Mouse (Mus musculus): ENCODE measurements around the gene Kif13a. TPM values are rescaled to one million over a fixed set of nuclear protein-coding genes. Genes with fewer than 3 reads are reported as not detected.

The Kif13a gene
- polyA plus RNA-seq, 1 experiment from 2014 or later = 7.6 TPM

DNA sequence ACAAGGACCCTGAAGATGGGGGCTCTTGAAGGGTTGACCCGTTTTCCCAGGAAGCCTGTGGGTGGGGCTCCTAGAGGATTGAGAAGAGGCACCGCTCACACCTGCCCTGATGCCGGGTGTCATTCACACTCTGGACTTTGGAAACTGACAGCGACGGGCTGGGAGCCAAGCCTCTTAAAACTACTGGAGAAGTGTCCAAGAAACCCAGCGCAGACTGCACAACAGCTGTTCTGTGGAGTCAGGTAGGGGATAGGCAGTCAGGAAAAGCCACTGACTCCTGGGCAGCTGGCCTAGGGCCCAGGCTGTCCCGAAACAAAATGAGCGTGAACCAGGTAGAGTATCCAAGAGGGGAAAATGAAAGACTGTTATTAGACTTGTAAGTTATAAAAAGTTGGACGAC lies 111.3 kb downstream of the Kif13a start:
- peaks cover 3% of the 10 kb centered on the region; the same call in 1 of the 2 replicates for H3K4me1 ChIP-seq (ENCODE audit: control insufficient read depth, insufficient read depth, low read length)
- 65% methylated on average over 9 of the region's 9 CpGs for WGBS
- H3K4me2 ChIP-seq (ENCODE audit: low read depth, low read length) = no peak overlapping the region
- 0 out of 2 replicates have a peak, but pooled peaks cover 1% of the 10 kb centered on the region for H3K36me3 ChIP-seq (ENCODE audit: control insufficient read depth, insufficient read depth, low read length)
- H3K9me3 ChIP-seq (ENCODE audit: control insufficient read depth, low read length) = no peaks in the 10 kb centered on the region
- H3K27me3 ChIP-seq (replicated peaks; ENCODE audit: control insufficient read depth, insufficient read depth, low read length) = no peaks in the 10 kb centered on the region
- no peak overlapping the region for H3K27ac ChIP-seq (ENCODE audit: low read length)
- no peak overlapping the region for H3K9ac ChIP-seq (ENCODE audit: low read depth, low read length)
- no peak for ATAC-seq
- no peak overlapping the region for H3K4me3 ChIP-seq (ENCODE audit: low read length)

GRCm38 (mm10) chr13:46812648-46813184 lies 117.0 kb downstream of the Kif13a start:
- Histone ChIP-seq H3K4me1 (ENCODE audit: control insufficient read depth, insufficient read depth, low read length) (no peaks in the 10 kb centered on the region), H3K9me3 (ENCODE audit: control insufficient read depth, low read length) (no peaks in the 10 kb centered on the region), H3K27me3 (replicated peaks; ENCODE audit: control insufficient read depth, insufficient read depth, low read length) (no peaks in the 10 kb centered on the region), H3K36me3 (ENCODE audit: control insufficient read depth, insufficient read depth, low read length) (peaks cover 16% of the 10 kb centered on the region), H3K27ac (ENCODE audit: low read length) (no peak overlapping the region), H3K9ac (ENCODE audit: low read depth, low read length) (no peak overlapping the region), H3K4me3 (ENCODE audit: low read length) (no peak overlapping the region), H3K4me2 (ENCODE audit: low read depth, low read length) (no peak overlapping the region)
- no peak for ATAC-seq
- 93% methylated on average over 15 of the region's 15 CpGs for WGBS

GRCm38 (mm10) chr13:46811696-46812095 lies 118.0 kb downstream of the Kif13a start:
- H3K4me3 ChIP-seq (ENCODE audit: low read length) = no peak overlapping the region
- WGBS = 69% methylated on average over 9 of the region's 9 CpGs
- H3K27ac ChIP-seq (ENCODE audit: low read length) = no peak overlapping the region
- H3K9me3 ChIP-seq (ENCODE audit: control insufficient read depth, low read length) = no peaks in the 10 kb centered on the region
- H3K9ac ChIP-seq (ENCODE audit: low read depth, low read length) = no peak overlapping the region
- no peak for ATAC-seq
- H3K4me2 ChIP-seq (ENCODE audit: low read depth, low read length) = no peak overlapping the region
- H3K36me3 ChIP-seq (ENCODE audit: control insufficient read depth, insufficient read depth, low read length) = peaks cover 16% of the 10 kb centered on the region
- no peaks in the 10 kb centered on the region for H3K27me3 ChIP-seq (replicated peaks; ENCODE audit: control insufficient read depth, insufficient read depth, low read length)
- H3K4me1 ChIP-seq (ENCODE audit: control insufficient read depth, insufficient read depth, low read length) = no peaks in the 10 kb centered on the region

GRCm38 (mm10) chr13:46810613-46811012 lies 119.1 kb downstream of the Kif13a start:
- Histone ChIP-seq H3K4me2 (ENCODE audit: low read depth, low read length) (no peak overlapping the region), H3K9me3 (ENCODE audit: control insufficient read depth, low read length) (no peaks in the 10 kb centered on the region), H3K4me1 (ENCODE audit: control insufficient read depth, insufficient read depth, low read length) (no peaks in the 10 kb centered on the region), H3K36me3 (ENCODE audit: control insufficient read depth, insufficient read depth, low read length) (peaks cover 16% of the 10 kb centered on the region), H3K4me3 (ENCODE audit: low read length) (no peak overlapping the region), H3K9ac (ENCODE audit: low read depth, low read length) (no peak overlapping the region), H3K27ac (ENCODE audit: low read length) (no peak overlapping the region), H3K27me3 (replicated peaks; ENCODE audit: control insufficient read depth, insufficient read depth, low read length) (no peaks in the 10 kb centered on the region)
- ATAC-seq = no peak
- 95% methylated on average over 17 of the region's 17 CpGs for WGBS

DNA sequence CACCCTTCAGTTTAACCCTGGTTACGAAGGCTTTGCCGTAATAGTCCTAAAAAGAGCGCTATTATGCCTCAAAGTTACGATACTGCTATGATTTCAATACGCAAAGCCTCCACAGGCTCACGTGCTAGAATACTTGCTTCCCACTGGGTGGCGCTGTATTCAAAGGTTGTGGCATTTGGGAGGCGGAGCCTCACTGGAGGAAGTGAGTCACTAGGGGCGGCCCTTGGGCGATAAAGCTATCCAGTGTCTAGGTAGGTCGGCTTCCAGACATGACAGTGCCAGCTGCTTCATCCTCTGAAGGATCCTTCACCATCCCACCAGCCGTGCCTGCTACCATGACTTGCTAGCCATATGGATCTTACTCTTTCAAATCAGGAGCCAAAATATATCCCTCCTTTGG lies 119.6 kb downstream of the Kif13a start:
- Histone ChIP-seq H3K9ac (ENCODE audit: low read depth, low read length) (no peak overlapping the region), H3K9me3 (ENCODE audit: control insufficient read depth, low read length) (no peaks in the 10 kb centered on the region), H3K4me2 (ENCODE audit: low read depth, low read length) (no peak overlapping the region), H3K27me3 (replicated peaks; ENCODE audit: control insufficient read depth, insufficient read depth, low read length) (no peaks in the 10 kb centered on the region), H3K36me3 (ENCODE audit: control insufficient read depth, insufficient read depth, low read length) (peaks cover 16% of the 10 kb centered on the region), H3K4me1 (ENCODE audit: control insufficient read depth, insufficient read depth, low read length) (no peaks in the 10 kb centered on the region), H3K27ac (ENCODE audit: low read length) (no peak overlapping the region), H3K4me3 (ENCODE audit: low read length) (no peak overlapping the region)
- ATAC-seq = no peak
- 95% methylated on average over 12 of the region's 12 CpGs for WGBS

GRCm38 (mm10) chr13:46807901-46808300 lies 121.8 kb downstream of the Kif13a start:
- 91% methylated on average over 11 of the region's 11 CpGs for WGBS
- no peak for ATAC-seq
- H3K36me3 ChIP-seq (ENCODE audit: control insufficient read depth, insufficient read depth, low read length) = peaks cover 12% of the 10 kb centered on the region
- no peak overlapping the region for H3K9ac ChIP-seq (ENCODE audit: low read depth, low read length)
- H3K27ac ChIP-seq (ENCODE audit: low read length) = no peak overlapping the region
- H3K27me3 ChIP-seq (replicated peaks; ENCODE audit: control insufficient read depth, insufficient read depth, low read length) = no peaks in the 10 kb centered on the region
- H3K4me2 ChIP-seq (ENCODE audit: low read depth, low read length) = no peak overlapping the region
- no peaks in the 10 kb centered on the region for H3K4me1 ChIP-seq (ENCODE audit: control insufficient read depth, insufficient read depth, low read length)
- H3K9me3 ChIP-seq (ENCODE audit: control insufficient read depth, low read length) = no peaks in the 10 kb centered on the region
- no peak overlapping the region for H3K4me3 ChIP-seq (ENCODE audit: low read length)

GRCm38 (mm10) chr13:46801196-46801595 lies 128.5 kb downstream of the Kif13a start:
- WGBS = 94% methylated on average over 13 of the region's 13 CpGs
- Histone ChIP-seq H3K4me3 (ENCODE audit: low read length) (no peak overlapping the region), H3K27ac (ENCODE audit: low read length) (no peak overlapping the region), H3K27me3 (replicated peaks; ENCODE audit: control insufficient read depth, insufficient read depth, low read length) (no peaks in the 10 kb centered on the region), H3K4me2 (ENCODE audit: low read depth, low read length) (no peak overlapping the region), H3K36me3 (ENCODE audit: control insufficient read depth, insufficient read depth, low read length) (peaks cover 14% of the 10 kb centered on the region; the same call in 1 of the 2 replicates), H3K9ac (ENCODE audit: low read depth, low read length) (no peak overlapping the region), H3K9me3 (ENCODE audit: control insufficient read depth, low read length) (no peaks in the 10 kb centered on the region), H3K4me1 (ENCODE audit: control insufficient read depth, insufficient read depth, low read length) (no peaks in the 10 kb centered on the region)
- no peak for ATAC-seq

- 31% methylated on average over 4 of the region's 4 CpGs for WGBS
These were observed 131.5 kb downstream of the Kif13a start for GRCm38 (mm10) chr13:46798156-46798555.

GRCm38 (mm10) chr13:46796381-46796780 lies 133.3 kb downstream of the Kif13a start:
- H3K27ac ChIP-seq (ENCODE audit: low read length) = no peak overlapping the region
- no peak overlapping the region for H3K4me2 ChIP-seq (ENCODE audit: low read depth, low read length)
- peaks cover 13% of the 10 kb centered on the region for H3K36me3 ChIP-seq (ENCODE audit: control insufficient read depth, insufficient read depth, low read length)
- H3K4me3 ChIP-seq (ENCODE audit: low read length) = no peak overlapping the region
- no peaks in the 10 kb centered on the region for H3K4me1 ChIP-seq (ENCODE audit: control insufficient read depth, insufficient read depth, low read length)
- no peaks in the 10 kb centered on the region for H3K9me3 ChIP-seq (ENCODE audit: control insufficient read depth, low read length)
- no peak for ATAC-seq
- H3K27me3 ChIP-seq (replicated peaks; ENCODE audit: control insufficient read depth, insufficient read depth, low read length) = no peaks in the 10 kb centered on the region
- WGBS = 90% methylated on average over 1 of the region's 1 CpGs
- no peak overlapping the region for H3K9ac ChIP-seq (ENCODE audit: low read depth, low read length)

More at GRCm38 (mm10) chr13:46798156-46798555, 131.5 kb downstream of the Kif13a start:
- peaks cover 14% of the 10 kb centered on the region; the same call in 1 of the 2 replicates for H3K36me3 ChIP-seq (ENCODE audit: control insufficient read depth, insufficient read depth, low read length)
- H3K9me3 ChIP-seq (ENCODE audit: control insufficient read depth, low read length) = no peaks in the 10 kb centered on the region
- ATAC-seq = no peak
- H3K4me3 ChIP-seq (ENCODE audit: low read length) = no peak overlapping the region
- H3K4me1 ChIP-seq (ENCODE audit: control insufficient read depth, insufficient read depth, low read length) = no peaks in the 10 kb centered on the region
- no peak overlapping the region for H3K27ac ChIP-seq (ENCODE audit: low read length)
- no peak overlapping the region for H3K9ac ChIP-seq (ENCODE audit: low read depth, low read length)
- H3K4me2 ChIP-seq (ENCODE audit: low read depth, low read length) = no peak overlapping the region
- H3K27me3 ChIP-seq (replicated peaks; ENCODE audit: control insufficient read depth, insufficient read depth, low read length) = no peaks in the 10 kb centered on the region

DNA sequence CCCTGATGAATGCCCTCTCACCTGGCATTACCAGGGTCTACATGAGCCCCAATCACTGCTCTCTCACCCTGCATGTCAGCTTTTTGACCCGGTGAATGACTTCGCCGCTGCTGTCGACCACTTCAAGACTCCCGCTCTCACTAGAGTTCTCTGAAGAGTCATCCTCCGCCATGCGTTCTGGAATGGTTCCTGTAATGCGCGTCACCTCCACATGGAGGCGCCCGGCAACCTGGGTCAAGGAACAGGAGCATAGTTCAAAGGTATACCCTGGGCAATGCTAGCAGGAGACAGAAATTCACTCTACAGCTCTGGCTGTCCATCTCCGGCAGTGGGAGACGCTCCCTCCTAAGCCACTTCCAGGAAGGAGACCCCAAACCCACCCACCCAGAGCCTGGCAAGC lies 135.8 kb downstream of the Kif13a start:
- Histone ChIP-seq H3K27me3 (replicated peaks; ENCODE audit: control insufficient read depth, insufficient read depth, low read length) (no peaks in the 10 kb centered on the region), H3K4me2 (ENCODE audit: low read depth, low read length) (no peak overlapping the region), H3K36me3 (ENCODE audit: control insufficient read depth, insufficient read depth, low read length) (peaks cover 10% of the 10 kb centered on the region), H3K9me3 (ENCODE audit: control insufficient read depth, low read length) (no peaks in the 10 kb centered on the region), H3K9ac (ENCODE audit: low read depth, low read length) (no peak overlapping the region), H3K4me1 (ENCODE audit: control insufficient read depth, insufficient read depth, low read length) (no peaks in the 10 kb centered on the region), H3K27ac (ENCODE audit: low read length) (no peak overlapping the region), H3K4me3 (ENCODE audit: low read length) (no peak overlapping the region)
- WGBS = 85% methylated on average over 13 of the region's 13 CpGs
- ATAC-seq = no peak
